Comparison of ENCODE assay signal across 14 mouse cellular contexts in genomic region chr7:99914316-99914715, GRCm38 (mm10). TPM values are rescaled to one million over a fixed set of nuclear protein-coding genes. Genes with fewer than 3 reads are reported as not detected.
"Had no signal": no experiment of that assay in that cellular context is flagged by ENCODE, and none has a peak within 500 bp of the region (broad histone marks: within the 10 kb centered on the region; RNA-seq: fewer than 3 reads in every experiment).

No protein-coding gene starts in this region.

- H3K36me3 ChIP-seq: neural tube, embryonic 13.5 days; neural tube, embryonic 15.5 days; stomach, embryonic 15.5 days had no signal

- H3K27ac ChIP-seq: neural tube, embryonic 12.5 days; neural tube, embryonic 13.5 days; neural tube, embryonic 15.5 days; stomach, embryonic 15.5 days; stomach, postnatal 0 days had no signal

- H3K4me3 ChIP-seq: neural tube, embryonic 12.5 days; neural tube, embryonic 13.5 days; neural tube, embryonic 15.5 days; stomach, embryonic 15.5 days had no signal

- DNase-seq: retina, postnatal 1 day; right cerebral cortex, adult 18-20 months; right cerebral cortex, postnatal 14 days; right cerebral cortex, postnatal 25 days; right cerebral cortex, postnatal 4 days; spleen, adult 18-20 months; thymus, postnatal 25 days had no signal

RNA-seq across cellular contexts. Expression of gene Xrra1, which starts 55.4 kb away (rescaled TPM):
- total RNA-seq: neutrophil, adult 5-6 weeks had no signal
- polyA plus RNA-seq: small intestine, adult 2 months had no signal
